Mouse (Mus musculus) hindbrain, embryonic 16.5 days (tissue): ENCODE results near the gene Elk4. TPM values are rescaled to one million over a fixed set of nuclear protein-coding genes. Genes with fewer than 3 reads are reported as not detected.

Experiments used
- ATAC-seq: fragments of 200-750 bp; cut with Nextera tagmentation; 2 replicates; pipeline ENCODE4 v1.8.0; 2017; ENCODE audit warnings: moderate TSS enrichment, moderate library complexity
- H3K27ac ChIP-seq: fragments of 300-500 bp; sonication (generic); 2 replicates; pipeline ENCODE4 v1.5.1; 2014; ENCODE audit warnings: low read depth, mild to moderate bottlenecking, control low read depth, low read length, moderate library complexity
- H3K27me3 ChIP-seq: fragments of 300-500 bp; sonication (generic); replicated peaks from 2 replicates; pipeline ENCODE4 v1.6.1; 2014; ENCODE audit warnings: low read length; ENCODE audit not compliant: control insufficient read depth, insufficient read depth
- H3K36me3 ChIP-seq: fragments of 300-500 bp; sonication (generic); 2 replicates; pipeline ENCODE4 v1.6.1; 2014; ENCODE audit warnings: mild to moderate bottlenecking, low read length, moderate library complexity, mixed read lengths; ENCODE audit not compliant: control insufficient read depth, insufficient read depth
- H3K4me1 ChIP-seq: fragments of 300-500 bp; sonication (generic); 2 replicates; pipeline ENCODE4 v1.6.1; 2014; ENCODE audit warnings: low read depth, low read length; ENCODE audit not compliant: control insufficient read depth, insufficient read depth
- H3K4me2 ChIP-seq: fragments of 300-500 bp; sonication (generic); 2 replicates; pipeline ENCODE4 v1.6.1; 2014; ENCODE audit warnings: mild to moderate bottlenecking, low read length, control low read depth, moderate library complexity
- H3K4me3 ChIP-seq: fragments of 300-500 bp; sonication (generic); 2 replicates; pipeline ENCODE4 v1.5.1; 2014; ENCODE audit warnings: mild to moderate bottlenecking, low read length, control low read depth, moderate library complexity
- H3K9ac ChIP-seq: fragments of 300-500 bp; sonication (generic); 2 replicates; pipeline ENCODE4 v1.6.1; 2014; ENCODE audit warnings: low read depth, mild to moderate bottlenecking, control low read depth, low read length, moderate library complexity
- H3K9me3 ChIP-seq: fragments of 300-500 bp; sonication (generic); 2 replicates; pipeline ENCODE4 v1.6.1; 2014; ENCODE audit warnings: mild to moderate bottlenecking, low read length, moderate library complexity; ENCODE audit not compliant: control insufficient read depth
- WGBS: fragments of 180-500 bp; shearing (Covaris S2); extraction: QIAGEN DNeasy Blood & Tissue Kit; methylation state at CpG from one replicate; pipeline ENCODE4 v1.1.7; 2014; 5-methylcytosine and 5-hydroxymethylcytosine counted together
- polyA plus RNA-seq: library from polyadenylated mRNA; unstranded; fragments of >200 nt; fragmentation: Nextera tagmentation; extraction: Ambion mirVana; gene quantifications from 2 replicates; pipeline ENCODE4 v1.2.1, GENCODE M21; 2015

Gene Elk4
- polyA plus RNA-seq, 1 experiment from 2014 or later = 10.2 TPM

- H3K9ac ChIP-seq = no peak overlapping the region
- 78% methylated on average over 11 of the region's 11 CpGs for WGBS
- no peaks in the 10 kb centered on the region for H3K4me1 ChIP-seq
- H3K4me3 ChIP-seq = no peak overlapping the region
- no peak overlapping the region for H3K4me2 ChIP-seq
- no peak overlapping the region for H3K27ac ChIP-seq
- no peak for ATAC-seq
- H3K27me3 ChIP-seq = no peaks in the 10 kb centered on the region
- no peaks in the 10 kb centered on the region for H3K9me3 ChIP-seq
- peaks cover 10% of the 10 kb centered on the region for H3K36me3 ChIP-seq
Observed at GRCm38 (mm10) chr1:132026925-132027646, 19.7 kb downstream of the Elk4 start.

- Histone ChIP-seq H3K27me3 (no peaks in the 10 kb centered on the region), H3K27ac (no peak overlapping the region), H3K4me3 (no peak overlapping the region), H3K4me1 (no peaks in the 10 kb centered on the region), H3K9ac (no peak overlapping the region), H3K4me2 (no peak overlapping the region), H3K36me3 (peaks cover 10% of the 10 kb centered on the region), H3K9me3 (no peaks in the 10 kb centered on the region)
- ATAC-seq = no peak
- 91% methylated on average over 5 of the region's 5 CpGs for WGBS
Observed at GRCm38 (mm10) chr1:132027978-132028377, 20.6 kb downstream of the Elk4 start.

- no peaks in the 10 kb centered on the region for H3K9me3 ChIP-seq
- ATAC-seq = no peak
- H3K9ac ChIP-seq = no peak overlapping the region
- no peak overlapping the region for H3K27ac ChIP-seq
- H3K36me3 ChIP-seq = peaks cover 8% of the 10 kb centered on the region; the same call in 1 of the 2 replicates
- no peak overlapping the region for H3K4me3 ChIP-seq
- H3K4me2 ChIP-seq = no peak overlapping the region
- no peaks in the 10 kb centered on the region for H3K4me1 ChIP-seq
- WGBS = 88% methylated on average over 9 of the region's 9 CpGs
- H3K27me3 ChIP-seq = no peaks in the 10 kb centered on the region
Observed at GRCm38 (mm10) chr1:132028413-132028812, 21.0 kb downstream of the Elk4 start.

GRCm38 (mm10) chr1:132030574-132030973, 23.2 kb downstream of the Elk4 start:
- H3K27me3 ChIP-seq = no peaks in the 10 kb centered on the region
- 0 out of 2 replicates have a peak, but pooled peaks cover 5% of the 10 kb centered on the region for H3K36me3 ChIP-seq
- H3K27ac ChIP-seq = no peak overlapping the region
- H3K9ac ChIP-seq = no peak overlapping the region
- H3K4me1 ChIP-seq = no peaks in the 10 kb centered on the region
- no peak overlapping the region for H3K4me3 ChIP-seq
- WGBS = 65% methylated on average over 2 of the region's 2 CpGs
- H3K4me2 ChIP-seq = no peak overlapping the region
- ATAC-seq = no peak
- H3K9me3 ChIP-seq = no peaks in the 10 kb centered on the region

- Histone ChIP-seq H3K4me1 (no peaks in the 10 kb centered on the region), H3K9me3 (no peaks in the 10 kb centered on the region), H3K4me3 (no peak overlapping the region), H3K4me2 (no peak overlapping the region), H3K27me3 (no peaks in the 10 kb centered on the region), H3K27ac (no peak overlapping the region), H3K9ac (no peak overlapping the region), H3K36me3 (0 out of 2 replicates have a peak, but pooled peaks cover 5% of the 10 kb centered on the region)
- WGBS = 94% methylated on average over 7 of the region's 7 CpGs
- ATAC-seq = no peak
Observed at GRCm38 (mm10) chr1:132032172-132032571, 24.8 kb downstream of the Elk4 start.

GRCm38 (mm10) chr1:132037746-132038145, 30.3 kb downstream of the Elk4 start:
- 80% methylated on average over 3 of the region's 3 CpGs for WGBS
- no peak overlapping the region for H3K9ac ChIP-seq
- H3K4me3 ChIP-seq = no peak overlapping the region
- no peaks in the 10 kb centered on the region for H3K9me3 ChIP-seq
- no peaks in the 10 kb centered on the region for H3K4me1 ChIP-seq
- H3K4me2 ChIP-seq = no peak overlapping the region
- H3K36me3 ChIP-seq = 0 out of 2 replicates have a peak, but pooled peaks cover 5% of the 10 kb centered on the region
- H3K27me3 ChIP-seq = no peaks in the 10 kb centered on the region
- no peak for ATAC-seq
- no peak overlapping the region for H3K27ac ChIP-seq

GRCm38 (mm10) chr1:132038753-132039152, 31.3 kb downstream of the Elk4 start:
- Histone ChIP-seq H3K9me3 (no peaks in the 10 kb centered on the region), H3K27ac (no peak overlapping the region), H3K4me1 (no peaks in the 10 kb centered on the region), H3K36me3 (0 out of 2 replicates have a peak, but pooled peaks cover 4% of the 10 kb centered on the region), H3K4me3 (no peak overlapping the region), H3K9ac (no peak overlapping the region), H3K27me3 (no peaks in the 10 kb centered on the region), H3K4me2 (no peak overlapping the region)
- no peak for ATAC-seq
- WGBS = 86% methylated on average over 5 of the region's 5 CpGs

GRCm38 (mm10) chr1:132040201-132040621, 32.8 kb downstream of the Elk4 start:
- H3K9me3 ChIP-seq = no peaks in the 10 kb centered on the region
- H3K36me3 ChIP-seq = 0 out of 2 replicates have a peak, but pooled peaks cover 1% of the 10 kb centered on the region
- 62% methylated on average over 9 of the region's 9 CpGs for WGBS
- H3K4me2 ChIP-seq = no peak overlapping the region
- H3K27ac ChIP-seq = no peak overlapping the region
- no peak overlapping the region for H3K4me3 ChIP-seq
- H3K9ac ChIP-seq = no peak overlapping the region
- no peak for ATAC-seq
- no peaks in the 10 kb centered on the region for H3K27me3 ChIP-seq
- no peaks in the 10 kb centered on the region for H3K4me1 ChIP-seq

GRCm38 (mm10) chr1:132043759-132044158, 36.4 kb downstream of the Elk4 start:
- WGBS = 59% methylated on average over 4 of the region's 4 CpGs
- no peaks in the 10 kb centered on the region; the same call in 1 of the 2 replicates for H3K4me1 ChIP-seq
- H3K9me3 ChIP-seq = no peaks in the 10 kb centered on the region

More at GRCm38 (mm10) chr1:132043759-132044158, 36.4 kb downstream of the Elk4 start:
- no peak overlapping the region for H3K9ac ChIP-seq
- no peak overlapping the region for H3K4me2 ChIP-seq
- H3K27ac ChIP-seq = no peak overlapping the region
- H3K27me3 ChIP-seq = no peaks in the 10 kb centered on the region
- no peaks in the 10 kb centered on the region for H3K36me3 ChIP-seq
- no peak for ATAC-seq
- no peak overlapping the region for H3K4me3 ChIP-seq
